Mouse (Mus musculus): Measurements from ENCODE around the gene Mnd1. TPM values are rescaled to one million over a fixed set of nuclear protein-coding genes. Genes with fewer than 3 reads are reported as not detected.

Gene Mnd1
- 1 to 10 TPM; 9.2 to 9.8 TPM for total RNA-seq (2021)

DNA sequence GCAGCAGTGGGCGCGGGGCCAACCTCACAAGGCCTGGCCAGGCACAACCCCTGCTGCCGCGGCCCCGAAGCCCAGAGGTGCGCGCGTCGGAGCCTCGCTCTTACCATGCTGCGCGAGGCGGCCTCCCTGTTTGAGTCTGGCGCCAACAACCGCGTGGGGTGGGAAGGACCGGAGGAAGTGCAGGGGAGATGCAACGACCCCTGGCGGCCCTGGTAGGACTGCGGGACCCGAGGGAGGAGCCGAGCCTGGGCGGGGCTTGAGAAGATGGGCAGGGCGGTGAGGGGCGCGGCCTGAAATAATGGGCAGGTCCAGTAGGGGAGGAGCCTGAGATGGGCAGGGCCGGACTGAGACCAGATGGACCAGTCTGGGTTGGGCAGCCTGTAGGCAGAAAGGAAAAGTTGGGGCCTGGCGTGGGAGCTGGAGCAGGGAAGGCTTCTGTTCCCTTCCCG lies at the start of gene Mnd1:
TSS of gene Mnd1 (minus strand) at position 229 of the 449 bp plus-strand sequence.
- DNase-seq: peak; percentile 100

DNA sequence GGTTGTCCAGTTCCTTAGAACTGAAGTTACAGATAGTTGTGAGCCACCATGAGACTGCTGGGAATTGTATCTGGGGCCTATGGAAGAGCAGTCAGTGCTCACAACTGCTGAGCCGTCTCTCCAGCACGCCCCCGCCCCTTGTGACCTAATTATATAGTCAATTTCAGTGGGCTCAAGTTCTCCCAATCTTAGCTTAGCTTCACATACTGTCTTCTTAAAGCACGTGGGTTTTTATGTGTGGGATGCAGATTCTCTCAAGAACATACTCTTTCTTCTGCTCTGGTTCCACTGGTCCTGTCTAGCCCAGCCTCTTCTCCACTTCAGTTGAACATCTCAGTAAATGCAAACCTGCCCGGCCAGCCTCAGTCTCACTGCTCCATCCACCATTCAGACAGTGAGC lies 49.1 kb upstream of the Mnd1 start:
- no peak for DNase-seq

DNA sequence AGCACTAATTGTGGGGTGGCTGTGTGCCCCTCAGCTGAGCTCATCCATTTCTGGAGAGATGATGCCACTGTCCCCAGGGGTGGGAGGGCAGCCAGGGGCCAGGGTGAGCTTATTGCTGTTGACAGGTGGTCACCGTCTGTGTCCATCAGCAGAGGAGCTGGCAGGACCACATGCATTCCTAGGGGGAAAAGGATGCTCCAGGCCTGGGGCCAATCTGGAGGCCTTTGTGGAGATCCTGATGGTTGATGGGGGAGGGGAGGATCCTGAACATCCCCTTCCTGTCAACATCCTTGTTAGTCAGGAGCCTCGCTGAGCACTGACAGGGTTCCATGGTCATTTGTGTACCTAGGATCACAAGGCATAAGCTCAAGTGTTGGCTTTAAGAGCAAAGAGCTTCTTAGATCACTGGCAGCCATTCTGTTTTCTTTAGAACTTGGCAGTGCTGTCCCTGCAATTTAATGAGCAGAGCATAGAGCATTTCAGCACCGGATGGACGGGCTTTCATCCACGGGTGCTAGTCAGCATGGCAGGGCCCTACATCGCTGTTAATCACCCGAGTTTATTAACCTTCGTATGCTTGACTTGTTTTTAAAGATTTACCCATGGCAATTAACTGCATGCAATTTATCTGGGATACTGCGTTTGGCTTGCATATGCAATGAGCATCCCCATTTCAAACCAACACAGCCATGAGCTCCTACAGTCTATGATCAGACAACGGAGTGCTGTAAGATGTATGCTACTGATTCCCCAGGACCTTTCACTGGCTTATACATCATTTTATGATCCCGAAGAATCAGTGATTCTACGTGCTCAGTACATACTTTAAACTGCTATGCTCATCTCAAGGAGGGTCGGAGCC lies 45.2 kb upstream of the Mnd1 start:
- peak; percentile 22 for DNase-seq

DNA sequence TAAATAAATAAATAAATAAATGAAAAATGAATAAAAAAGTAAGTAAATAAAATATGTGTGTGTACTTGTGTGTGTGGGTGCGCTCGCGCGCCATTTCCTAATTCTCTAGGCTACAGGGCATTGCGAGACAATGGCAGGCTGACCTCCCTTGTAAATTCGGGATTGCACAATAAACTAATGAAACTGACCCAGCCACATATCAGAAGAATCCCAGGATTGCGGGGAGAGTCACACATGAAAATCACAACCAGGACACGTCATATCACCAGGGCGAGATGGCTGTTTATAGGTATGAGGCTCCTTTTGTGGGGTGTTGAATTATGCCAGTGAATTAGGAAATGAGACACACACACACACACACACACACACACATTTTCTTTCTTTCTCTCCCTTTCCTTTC lies 43.9 kb upstream of the Mnd1 start:
- no peak for DNase-seq

DNA sequence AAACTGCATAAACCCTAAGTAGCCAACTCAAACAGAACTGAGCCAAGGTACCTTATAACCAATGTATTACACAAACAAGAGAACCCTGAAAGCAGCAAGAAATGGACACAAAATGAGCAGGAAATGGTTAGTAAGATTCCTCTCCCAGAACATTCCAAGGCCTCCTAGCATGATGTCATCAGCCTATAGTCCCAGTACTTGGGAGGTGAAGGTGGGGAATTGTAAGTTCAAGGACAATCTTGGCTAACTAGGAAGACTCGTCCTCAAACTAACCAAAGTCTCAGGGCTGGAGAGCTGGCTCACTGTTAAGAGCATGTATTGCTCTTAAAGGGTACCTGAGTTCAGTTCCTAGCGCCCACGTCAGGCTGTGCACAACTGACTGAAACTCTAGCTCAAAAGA lies 42.6 kb upstream of the Mnd1 start:
- no peak for DNase-seq

DNA sequence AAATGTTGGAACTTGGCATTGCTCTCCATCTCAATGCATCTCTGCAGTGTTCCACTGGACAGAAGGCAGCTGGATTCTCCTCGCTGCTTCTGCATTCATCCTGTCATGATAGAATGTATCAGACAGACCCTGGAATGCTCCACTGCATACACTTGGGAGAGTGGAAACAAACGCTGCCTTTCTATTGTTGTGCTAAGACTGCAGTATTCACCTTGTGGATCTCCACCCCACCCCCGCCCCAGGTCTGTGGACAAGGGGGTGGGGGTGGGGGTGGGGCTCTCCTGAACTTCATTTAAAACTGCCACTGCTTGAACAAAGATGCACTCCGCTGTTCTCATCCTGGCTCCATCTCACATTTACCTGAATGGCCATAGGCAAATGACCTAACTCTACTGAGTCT lies 38.3 kb upstream of the Mnd1 start:
- no peak for DNase-seq

DNA sequence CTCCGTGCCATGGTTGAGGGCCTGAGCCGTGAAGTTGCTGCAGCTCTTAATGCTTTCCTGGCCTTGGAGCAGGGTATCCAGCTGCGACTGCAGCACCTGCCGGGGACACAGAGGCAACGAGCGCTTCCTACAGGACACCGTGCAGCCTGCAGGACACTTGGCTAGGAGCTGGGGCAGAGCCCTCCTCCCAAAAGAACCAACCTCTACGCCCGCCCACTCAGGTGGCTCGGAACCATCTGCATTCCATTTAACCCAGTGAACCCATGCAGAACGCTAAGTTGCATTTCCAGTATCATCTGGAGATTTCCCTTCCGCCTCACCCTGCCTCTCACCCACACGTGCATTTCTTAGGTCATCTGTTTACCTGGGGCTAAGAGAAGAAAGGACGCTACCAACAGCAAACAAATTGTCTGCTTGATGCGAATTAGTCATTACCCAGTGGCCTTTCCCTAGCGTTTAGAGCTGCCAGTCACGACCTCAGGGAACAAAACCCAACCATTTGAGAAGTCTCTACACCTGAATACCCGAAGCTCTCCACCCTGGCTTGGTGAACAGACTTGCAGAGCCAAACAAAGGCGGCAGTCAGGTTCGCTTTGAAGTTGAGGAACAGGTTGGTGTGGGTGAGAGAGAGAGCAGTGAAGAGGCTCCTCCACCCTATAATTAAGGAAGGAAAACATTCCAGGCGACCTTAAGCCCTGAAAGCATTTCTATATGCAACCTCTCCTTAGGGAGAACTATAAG lies 35.7 kb upstream of the Mnd1 start:
- DNase-seq: peak; percentile 31

DNA sequence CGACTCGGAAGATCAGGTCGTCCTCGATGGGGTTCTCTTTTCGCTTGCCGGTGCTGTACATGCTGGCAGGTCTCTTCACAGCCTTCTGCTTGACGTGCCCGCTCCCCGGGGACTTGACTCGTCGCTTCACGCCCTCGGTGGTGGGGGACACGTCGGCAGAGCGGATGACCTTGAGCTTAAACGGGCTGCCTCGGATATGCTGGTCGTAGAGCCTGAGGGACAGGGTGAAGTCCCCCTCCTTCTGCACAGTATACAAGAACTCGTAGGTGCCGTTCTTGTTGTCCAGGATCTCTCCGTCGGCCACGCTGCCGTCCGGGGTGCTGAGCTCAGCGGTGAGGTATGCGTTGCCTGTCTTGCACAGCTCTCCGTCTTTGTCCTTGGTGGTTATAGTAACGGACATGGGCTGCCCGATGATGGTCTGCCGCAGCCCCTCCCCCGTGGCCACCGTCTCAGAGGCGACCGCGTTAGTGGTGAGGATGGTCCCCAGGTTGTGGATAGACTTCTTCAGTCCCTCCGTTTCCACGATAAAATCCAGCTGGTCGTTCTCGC lies 35.0 kb upstream of the Mnd1 start:
- DNase-seq: peak; percentile 46

DNA sequence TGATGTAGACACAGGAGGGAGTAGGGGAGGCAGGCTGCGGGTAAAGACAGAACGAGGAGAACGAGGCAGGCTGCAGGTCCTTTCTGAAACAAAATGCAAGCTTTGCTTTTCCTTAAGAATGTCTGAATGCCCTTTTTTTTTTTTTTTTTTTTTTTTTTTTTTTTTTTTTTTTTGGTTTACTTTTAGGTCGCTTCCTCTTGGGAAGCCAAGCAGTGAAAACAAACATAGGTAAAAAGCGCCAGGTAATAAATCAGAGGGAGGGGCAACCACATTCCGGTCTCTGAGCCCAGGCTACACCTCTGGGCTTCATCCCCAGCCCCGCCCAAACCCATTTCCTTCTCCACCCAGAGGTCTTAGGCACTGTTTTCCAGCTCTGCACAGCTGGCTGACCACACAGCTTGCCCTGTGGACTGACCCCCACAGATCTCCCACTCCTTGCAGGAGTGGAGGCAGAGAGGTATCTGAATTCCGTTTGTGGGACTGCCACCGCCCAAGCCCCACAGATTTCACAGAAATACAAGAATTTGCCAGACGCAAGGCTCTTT lies 34.1 kb upstream of the Mnd1 start:
- DNase-seq: no peak

DNA sequence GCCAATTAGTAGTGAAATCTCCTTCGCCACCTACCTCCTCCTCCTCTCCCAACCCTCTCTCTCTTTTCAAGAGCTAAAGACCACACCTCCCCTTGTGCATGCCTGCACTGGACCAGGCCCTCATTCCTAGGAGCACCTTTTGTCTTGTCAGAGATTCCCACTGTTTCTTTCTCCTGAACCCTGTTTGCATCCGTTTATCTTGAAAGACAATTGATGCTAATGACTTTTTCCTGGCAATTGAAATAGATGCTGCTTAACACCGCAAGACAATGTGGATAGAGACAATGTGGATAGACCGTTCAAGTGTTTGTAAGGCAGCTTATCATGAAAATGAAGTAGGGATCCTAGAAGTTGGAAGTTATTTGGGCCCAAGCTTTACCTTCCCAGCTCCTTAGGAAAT lies 26.1 kb upstream of the Mnd1 start:
- no peak for DNase-seq

DNA sequence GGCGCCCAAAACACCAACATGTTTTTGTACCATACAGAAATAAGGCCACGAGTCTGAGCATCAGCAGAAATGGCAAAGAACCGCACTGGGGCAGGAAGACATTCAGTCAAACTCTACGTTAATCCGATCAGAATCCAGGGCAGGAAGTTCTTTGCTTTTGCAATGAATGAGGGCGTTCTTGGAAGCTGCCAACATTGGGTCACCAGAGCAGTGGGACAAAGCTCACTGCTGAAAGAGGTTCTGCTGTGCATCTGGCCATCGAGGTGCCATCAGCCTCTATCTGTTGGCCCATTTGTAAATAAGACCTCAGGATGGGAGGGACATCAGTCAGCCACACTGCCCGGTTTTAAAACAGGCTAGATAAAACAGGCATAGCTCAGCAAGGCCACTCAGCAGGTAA lies 25.5 kb upstream of the Mnd1 start:
- no peak for DNase-seq

DNA sequence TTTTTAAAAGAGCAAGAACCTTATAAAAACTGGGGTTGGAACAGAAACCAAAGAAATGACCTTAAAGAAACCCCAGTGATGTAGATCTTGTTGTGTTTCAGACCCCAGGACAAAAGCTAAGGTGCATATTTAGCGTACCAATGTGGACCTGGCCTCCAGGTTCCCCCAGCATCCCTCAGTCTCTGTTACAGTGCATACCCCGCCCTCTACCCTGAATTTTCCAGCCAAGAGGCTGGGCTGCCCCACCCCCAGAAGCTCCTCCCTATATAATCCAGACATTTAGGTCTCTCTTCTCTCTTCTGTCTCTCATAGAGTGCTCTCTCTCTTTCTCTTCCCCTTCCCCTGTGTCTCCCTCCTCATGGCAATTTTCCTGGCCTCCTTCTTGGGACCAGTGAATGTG lies 24.7 kb upstream of the Mnd1 start:
- no peak for DNase-seq

DNA sequence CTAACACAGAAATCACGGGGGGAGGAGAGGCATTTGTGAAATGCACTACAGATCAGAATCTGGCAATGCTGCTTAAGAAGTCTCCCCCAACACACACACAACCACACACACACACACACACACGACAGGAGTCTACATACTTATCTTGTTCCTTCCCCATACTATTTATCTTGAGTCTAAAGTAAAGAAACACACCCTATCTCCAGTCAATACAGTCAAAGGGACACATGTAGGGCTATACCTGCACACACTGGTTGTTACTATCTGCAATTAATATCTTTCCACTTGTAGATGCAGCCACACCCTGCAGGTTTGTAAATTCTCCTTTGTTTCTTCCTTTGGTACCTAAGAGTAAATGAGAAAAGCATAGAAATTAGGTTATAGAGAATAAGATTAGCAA lies 22.2 kb upstream of the Mnd1 start:
- DNase-seq: no peak

DNA sequence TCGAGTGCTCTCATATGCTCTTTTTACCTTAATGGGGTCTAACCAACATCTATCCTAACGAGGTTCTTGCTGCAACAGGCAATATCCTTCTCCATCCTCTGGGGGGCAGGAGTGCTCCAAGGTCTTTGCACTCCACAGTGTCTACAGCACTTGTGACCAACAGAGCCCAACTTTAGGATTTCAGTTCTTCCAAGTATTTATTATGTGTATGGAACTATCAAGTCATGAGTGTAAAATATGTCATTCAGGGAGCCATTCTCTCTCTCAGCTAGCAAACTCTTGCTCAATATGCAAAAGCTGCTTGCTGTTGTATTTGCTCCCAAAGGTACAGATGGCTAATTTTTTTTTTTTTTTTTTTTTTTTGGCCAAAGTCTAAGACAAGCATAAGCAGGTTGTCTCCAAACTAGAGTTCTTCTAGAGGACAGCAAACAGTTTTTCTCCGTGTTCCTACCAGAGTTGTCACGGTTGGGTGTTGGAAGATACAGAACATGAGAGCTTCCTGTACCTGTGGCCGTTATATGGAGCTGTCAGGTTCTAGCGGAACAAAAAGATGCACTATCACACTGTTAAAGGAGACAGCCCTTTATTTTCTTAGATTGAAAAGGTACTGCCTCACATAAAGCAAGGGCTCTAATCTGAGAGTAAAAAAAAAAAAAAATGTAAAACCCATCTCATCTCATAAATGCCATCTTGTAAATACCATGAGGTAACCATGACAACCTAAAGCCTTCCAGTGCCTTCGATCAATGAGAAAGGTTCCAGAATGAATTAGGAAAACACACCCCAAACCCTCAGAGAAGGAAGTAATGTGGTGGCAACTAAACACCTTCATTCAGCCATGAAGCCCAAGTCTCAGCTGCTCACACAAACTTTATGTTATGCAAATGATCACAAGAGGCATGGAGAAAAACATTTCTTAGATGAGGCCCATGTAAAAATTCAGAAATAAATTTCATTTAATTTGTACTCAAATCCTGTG lies 20.0 kb upstream of the Mnd1 start:
- peak; percentile 84 for DNase-seq

DNA sequence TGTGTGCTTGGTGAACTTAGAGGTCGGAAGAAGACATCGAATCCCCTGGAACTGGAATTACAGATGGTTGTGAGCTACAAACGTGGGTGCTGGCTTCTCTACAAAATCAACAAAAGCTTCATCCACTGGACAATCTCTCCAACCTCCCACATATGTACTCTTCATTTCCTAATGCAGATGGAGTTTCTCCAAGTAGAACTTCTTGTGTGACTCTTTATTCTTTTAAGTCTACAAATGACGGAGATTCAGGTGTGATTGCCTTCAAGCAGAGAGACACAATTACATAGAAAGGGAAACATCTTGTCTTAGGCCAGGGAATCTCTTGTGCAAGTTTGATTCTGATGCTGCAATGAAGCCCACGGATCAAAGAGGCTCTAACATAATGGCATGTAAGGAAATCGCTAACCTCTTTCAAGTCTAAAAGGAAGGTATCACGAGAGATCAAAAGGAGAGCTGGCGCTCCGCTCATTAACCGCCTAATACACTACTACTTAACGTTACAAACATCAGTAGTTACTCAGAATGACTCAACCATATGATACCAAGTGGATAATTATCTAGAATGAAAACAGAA lies 18.1 kb upstream of the Mnd1 start, which contains the start of gene Gm6525:
TSS of gene Gm6525 (plus strand) at position 524 of the 574 bp plus-strand sequence.
- no peak for DNase-seq

DNA sequence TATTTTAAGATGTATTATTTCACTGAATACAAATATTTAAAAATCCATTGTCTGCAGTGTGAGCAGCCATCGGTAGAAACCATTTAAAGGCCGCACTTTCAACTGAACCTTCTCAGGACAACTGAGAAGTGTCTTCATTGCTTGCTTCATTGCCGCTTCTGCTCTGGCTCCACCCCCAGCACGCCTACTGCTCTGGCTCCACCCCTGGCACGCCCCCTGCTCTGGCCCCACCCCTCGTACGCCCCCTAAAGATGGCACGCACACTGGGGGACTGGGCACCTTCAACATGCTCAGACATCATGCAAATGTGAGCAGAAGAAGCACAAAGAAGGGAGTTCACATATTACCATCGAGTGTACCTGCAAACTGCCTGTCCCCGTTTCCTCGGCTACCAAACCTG lies 16.8 kb upstream of the Mnd1 start:
- DNase-seq: no peak

DNA sequence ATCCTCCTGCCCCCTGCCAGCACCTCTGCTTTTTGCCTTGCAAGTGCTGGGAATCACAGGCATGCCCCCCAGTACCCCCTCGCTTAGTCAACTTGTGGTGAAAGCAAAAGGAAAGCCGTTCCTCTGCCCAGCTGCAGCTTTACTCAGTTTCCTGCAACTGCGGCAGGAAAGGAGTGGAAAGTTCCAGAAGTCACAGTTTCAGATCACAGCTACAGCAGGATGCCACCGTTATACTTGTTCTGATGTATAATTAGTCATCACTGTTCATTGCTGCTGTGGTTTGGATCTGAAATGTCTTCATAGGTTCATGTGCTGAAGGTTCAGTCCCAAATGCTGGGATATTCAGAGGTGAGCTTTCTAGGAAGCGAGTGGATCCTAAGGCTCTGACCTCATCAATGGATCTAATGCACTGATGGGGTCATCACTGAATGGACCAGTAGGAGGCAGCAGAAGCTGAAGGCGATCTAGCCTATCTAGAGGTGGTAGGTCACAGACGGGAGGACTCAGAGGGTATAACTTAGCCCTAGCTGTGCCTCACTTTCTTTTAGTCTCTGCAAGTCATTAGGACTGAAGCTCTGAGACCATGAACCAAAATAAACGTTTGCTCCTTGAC lies 13.9 kb upstream of the Mnd1 start:
- no peak for DNase-seq

DNA sequence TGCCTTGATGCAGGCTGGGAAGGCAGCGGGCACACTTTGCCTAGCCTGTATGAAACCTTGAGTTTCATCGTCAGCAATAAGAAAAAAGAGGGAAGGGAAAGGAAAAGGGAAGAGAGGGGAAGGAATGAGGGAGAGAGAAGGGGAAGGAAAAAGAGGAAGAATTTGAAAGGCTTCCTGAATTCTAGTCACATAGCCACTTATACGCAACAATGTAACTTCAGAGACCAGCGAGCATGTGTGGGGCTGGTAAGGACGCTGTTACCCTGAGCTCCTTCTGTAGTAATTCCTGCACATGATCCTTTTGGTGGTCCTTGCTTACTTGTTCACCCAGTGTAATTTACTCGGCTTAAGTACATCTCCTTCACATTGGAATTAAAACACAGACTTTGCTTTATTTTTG lies 13.4 kb upstream of the Mnd1 start:
- DNase-seq: no peak

DNA sequence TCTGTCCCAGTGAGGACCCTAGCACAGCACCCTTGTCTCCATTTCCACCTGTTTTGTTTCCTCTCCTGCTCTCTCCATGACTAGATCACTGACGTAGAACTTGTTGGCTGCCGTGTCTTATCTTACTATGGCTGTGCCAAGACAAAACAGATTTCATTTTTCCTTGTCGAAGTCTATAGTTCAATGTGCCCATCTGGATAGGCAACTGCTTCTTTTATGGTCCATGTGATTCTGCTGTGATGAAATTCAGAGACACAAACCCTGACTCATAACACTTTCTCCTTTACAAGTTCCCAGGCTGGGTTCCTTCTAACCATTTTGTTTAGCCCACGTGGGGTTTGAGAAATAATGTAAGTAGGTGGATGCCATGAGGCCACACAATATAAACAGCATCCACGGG lies 10.5 kb upstream of the Mnd1 start:
- DNase-seq: no peak

DNA sequence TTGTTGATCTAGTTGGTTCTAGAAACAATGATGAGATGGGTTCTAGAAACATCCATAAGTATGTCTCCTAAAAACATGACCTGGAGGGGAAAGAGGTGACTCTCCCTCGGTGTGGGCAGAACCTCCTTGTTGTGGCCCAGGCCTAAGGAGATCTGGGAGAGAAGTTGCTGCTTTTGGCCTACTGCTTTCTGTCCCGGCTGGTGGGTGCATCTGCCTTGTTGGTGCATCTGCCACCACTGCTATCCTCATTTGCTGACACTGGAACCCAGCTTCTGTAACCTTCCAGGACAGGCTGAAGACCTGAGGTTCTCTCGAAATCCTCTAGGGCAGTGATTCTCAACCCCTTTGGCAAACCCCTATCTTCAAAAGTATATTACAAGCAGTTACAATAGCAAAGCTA lies 9.8 kb upstream of the Mnd1 start:
- DNase-seq: no peak
